Mouse (Mus musculus) G1E (cell line): ENCODE measurements around the gene Fbln1. TPM values are rescaled to one million over a fixed set of nuclear protein-coding genes. Genes with fewer than 3 reads are reported as not detected.

Experiments used
- ATAC-seq: 2 replicates; pipeline ENCODE4 v1.8.0; 2016; ENCODE audit warnings: mild to moderate bottlenecking; ENCODE audit not compliant: insufficient number of reproducible peaks, poor library complexity, low FRiP score, severe bottlenecking; ENCODE audit errors: extremely low read depth
- DNase-seq: peaks from one replicate; pipeline ENCODE4 v3.0.0; 2012; ENCODE audit warnings: low spot score
- H3K27me3 ChIP-seq: 2 replicates; pipeline ENCODE4 v1.6.1; 2012; ENCODE audit warnings: mild to moderate bottlenecking, low read length, inconsistent platforms; ENCODE audit not compliant: insufficient read depth
- H3K36me3 ChIP-seq: replicated peaks from 2 replicates; pipeline ENCODE3; 2012; ENCODE audit warnings: mild to moderate bottlenecking, inconsistent platforms
- H3K4me1 ChIP-seq: 2 replicates; pipeline ENCODE4 v1.6.1; 2012; ENCODE audit warnings: low read depth, low read length, inconsistent platforms, mixed read lengths; ENCODE audit not compliant: insufficient read depth
- H3K4me3 ChIP-seq: 2 replicates; pipeline ENCODE4 v1.5.1; 2012; ENCODE audit warnings: low read depth, mild to moderate bottlenecking, inconsistent platforms, low read length, moderate library complexity, mixed read lengths
- H3K9me3 ChIP-seq: replicated peaks from 2 replicates; pipeline ENCODE4 v1.6.1; 2012; ENCODE audit warnings: inconsistent platforms
- CTCF ChIP-seq: IDR thresholded peaks from 2 replicates; pipeline ENCODE4 v1.5.1; 2012; ENCODE audit warnings: low read depth, low read length, inconsistent platforms, mixed read lengths
- GATA1 ChIP-seq: IDR thresholded peaks from 2 replicates; pipeline ENCODE4 v1.6.1; 2012; ENCODE audit warnings: borderline replicate concordance, low read length, inconsistent platforms, mixed read lengths
- GATA2 ChIP-seq: IDR thresholded peaks from 2 replicates; pipeline ENCODE4 v1.6.1; 2012; ENCODE audit warnings: low read depth, low read length, inconsistent platforms, borderline replicate concordance
- POLR2AphosphoS5 ChIP-seq: IDR thresholded peaks from 2 replicates; pipeline ENCODE4 v1.6.1; 2012; ENCODE audit warnings: low read depth, low read length, inconsistent platforms; ENCODE audit not compliant: insufficient replicate concordance
- TAL1 ChIP-seq: conservative IDR thresholded peaks from 2 replicates; pipeline ENCODE4 v1.6.1; 2012; ENCODE audit warnings: low read depth, low read length, inconsistent platforms, mixed read lengths
- polyA plus RNA-seq: library from polyadenylated mRNA; stranded (reverse); fragments of >175 nt; gene quantifications from 2 replicates; pipeline ENCODE4 v1.2.3, GENCODE M21; 2012
- total RNA-seq, 2 experiments: library from RNA; stranded (forward) in 1 of 2; stranded (reverse) in 1 of 2; fragments of 200-1000 nt in 1 of 2; fragments of >200 nt in 1 of 2; fragmentation: Nextera tagmentation in 1 of 2; gene quantifications; 2 replicates each; pipeline ENCODE4 v1.2.3; 2014 to 2017

Fbln1 gene
- total and polyA plus RNA-seq, 3 experiments: 0.05 TPM; not detected in 2

DNA sequence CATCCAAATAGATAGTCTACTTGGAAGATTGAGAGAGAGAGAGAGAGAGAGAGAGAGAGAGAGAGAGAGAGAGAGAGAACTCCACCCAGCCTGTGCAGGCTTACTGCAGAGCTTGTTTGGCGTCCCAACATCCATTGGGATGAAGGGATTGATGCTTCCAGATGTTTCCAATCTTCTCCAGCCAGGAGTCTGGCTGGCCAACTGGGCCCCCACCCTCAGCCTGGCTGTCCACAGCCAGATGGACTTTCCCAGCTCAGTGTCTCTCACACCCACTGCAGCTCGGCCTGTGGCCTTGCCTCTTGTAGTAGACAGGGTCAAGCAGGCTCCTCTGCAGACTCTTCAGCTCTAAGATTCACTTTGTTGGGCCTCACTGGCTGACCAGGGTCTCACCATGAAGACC lies 33.7 kb upstream of the Fbln1 start:
- H3K4me3 ChIP-seq: no peak overlapping the region
- no peaks in the 10 kb centered on the region for H3K36me3 ChIP-seq
- DNase-seq (no peak), ATAC-seq (no peak)
- no peak for TF ChIP-seq GATA2
- no peak for TF ChIP-seq TAL1
- TF ChIP-seq CTCF: no peak
- TF ChIP-seq GATA1: no peak
- no peak for TF ChIP-seq POLR2AphosphoS5
- no peaks in the 10 kb centered on the region for H3K4me1 ChIP-seq
- H3K9me3 ChIP-seq: peaks cover 69% of the 10 kb centered on the region
- H3K27me3 ChIP-seq: no peaks in the 10 kb centered on the region

DNA sequence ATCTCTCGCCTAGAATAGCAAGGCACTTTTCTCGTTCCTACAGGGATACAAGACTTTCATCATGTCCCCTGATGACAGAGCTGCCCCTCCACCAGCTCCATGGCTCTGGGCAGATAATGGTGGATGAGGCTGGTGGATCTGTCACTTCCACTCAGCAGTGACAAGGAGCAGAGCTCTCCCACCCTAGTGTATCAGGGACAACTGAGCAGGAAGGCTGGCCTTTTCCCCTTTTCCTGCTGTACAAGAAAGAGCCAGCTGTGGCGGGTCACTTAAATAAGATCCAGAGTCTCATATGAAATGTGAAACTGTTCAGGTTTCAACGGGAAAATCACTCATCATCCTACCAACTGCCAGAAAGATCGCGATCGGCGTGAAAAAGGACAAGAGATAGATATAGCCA lies 32.3 kb upstream of the Fbln1 start:
- no peak for DNase-seq
- Histone ChIP-seq H3K4me1 (no peaks in the 10 kb centered on the region), H3K27me3 (no peaks in the 10 kb centered on the region), H3K9me3 (peaks cover 66% of the 10 kb centered on the region), H3K36me3 (no peaks in the 10 kb centered on the region), H3K4me3 (no peak overlapping the region)
- ATAC-seq: no peak
- TF ChIP-seq GATA2: no peak
- TF ChIP-seq POLR2AphosphoS5: no peak
- TF ChIP-seq GATA1: no peak
- TF ChIP-seq TAL1: no peak
- TF ChIP-seq CTCF: no peak

DNA sequence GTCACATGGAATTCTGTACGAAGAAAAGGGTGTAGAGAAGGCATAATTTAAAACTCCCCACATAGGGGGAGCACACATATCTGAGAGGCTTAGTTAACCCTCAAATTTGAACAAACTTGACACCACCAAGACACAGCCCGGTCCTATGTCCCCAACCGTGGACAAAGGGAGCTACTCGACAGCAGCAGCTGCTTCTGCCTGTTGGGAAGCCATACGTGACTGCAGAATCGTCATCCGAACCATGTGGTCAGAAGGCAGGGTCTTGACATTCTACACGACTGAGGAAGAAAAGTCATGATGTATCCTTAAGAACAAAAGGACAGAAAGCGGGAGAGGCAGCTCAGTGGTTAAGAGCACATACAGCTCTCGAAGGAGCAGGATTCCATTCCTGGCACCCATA lies 31.7 kb upstream of the Fbln1 start:
- no peaks in the 10 kb centered on the region for H3K4me1 ChIP-seq
- no peaks in the 10 kb centered on the region for H3K36me3 ChIP-seq
- no peak for DNase-seq
- H3K9me3 ChIP-seq: peaks cover 65% of the 10 kb centered on the region
- no peak overlapping the region for H3K4me3 ChIP-seq
- H3K27me3 ChIP-seq: no peaks in the 10 kb centered on the region
- ATAC-seq: no peak
- TF ChIP-seq GATA2 (no peak), TAL1 (no peak), POLR2AphosphoS5 (no peak), GATA1 (no peak), CTCF (no peak)

DNA sequence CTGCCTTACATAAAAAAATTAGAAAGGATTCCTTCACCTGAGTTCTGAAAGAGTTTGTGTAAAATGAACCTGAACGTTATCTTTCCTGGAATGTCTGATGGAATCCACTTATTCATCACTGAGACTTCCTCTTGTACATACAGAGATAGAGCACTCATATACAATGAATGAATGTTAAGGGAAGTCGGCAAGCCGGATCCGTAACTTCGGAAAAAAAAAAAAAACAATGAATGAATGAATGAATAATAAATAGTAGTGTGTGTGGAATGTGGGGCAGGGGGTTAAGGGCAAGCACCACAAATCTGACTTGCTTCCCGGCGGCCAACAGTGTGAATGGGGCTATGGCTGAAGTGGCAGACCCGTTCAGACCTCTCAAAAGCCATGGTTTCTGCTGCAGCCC lies 28.2 kb upstream of the Fbln1 start:
- no peaks in the 10 kb centered on the region for H3K36me3 ChIP-seq
- peak; percentile 66 for ATAC-seq
- H3K4me1 ChIP-seq: no peaks in the 10 kb centered on the region
- H3K9me3 ChIP-seq: peaks cover 45% of the 10 kb centered on the region
- H3K27me3 ChIP-seq: no peaks in the 10 kb centered on the region
- TF ChIP-seq POLR2AphosphoS5 (no peak), TAL1 (no peak), GATA1 (no peak), CTCF (no peak), GATA2 (no peak)
- no peak overlapping the region for H3K4me3 ChIP-seq
- peak; percentile 99 for DNase-seq

DNA sequence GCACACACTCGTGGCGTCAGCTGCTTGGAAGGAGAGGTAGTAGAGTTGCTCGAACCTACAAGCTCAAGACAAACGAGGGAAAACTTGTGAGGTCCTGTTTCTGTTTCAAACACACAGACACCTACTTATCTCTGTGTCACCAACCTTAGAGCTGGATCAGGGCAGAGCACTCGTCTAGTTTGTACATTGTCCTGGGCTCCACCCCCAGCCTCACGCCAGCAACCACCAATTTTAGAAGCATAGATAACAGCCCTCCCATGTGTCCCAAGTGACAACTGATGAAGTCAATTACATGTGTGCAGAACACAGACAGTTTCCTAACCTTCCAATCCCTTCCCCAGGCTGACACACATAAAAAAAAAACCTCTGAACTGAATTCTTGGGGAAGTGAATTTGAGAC lies 27.6 kb upstream of the Fbln1 start:
- H3K9me3 ChIP-seq: peaks cover 43% of the 10 kb centered on the region
- H3K4me1 ChIP-seq: no peaks in the 10 kb centered on the region
- DNase-seq (no peak), ATAC-seq (no peak)
- TF ChIP-seq POLR2AphosphoS5 (no peak), CTCF (no peak), GATA2 (no peak), TAL1 (no peak), GATA1 (no peak)
- no peak overlapping the region for H3K4me3 ChIP-seq
- no peaks in the 10 kb centered on the region for H3K36me3 ChIP-seq
- no peaks in the 10 kb centered on the region for H3K27me3 ChIP-seq

DNA sequence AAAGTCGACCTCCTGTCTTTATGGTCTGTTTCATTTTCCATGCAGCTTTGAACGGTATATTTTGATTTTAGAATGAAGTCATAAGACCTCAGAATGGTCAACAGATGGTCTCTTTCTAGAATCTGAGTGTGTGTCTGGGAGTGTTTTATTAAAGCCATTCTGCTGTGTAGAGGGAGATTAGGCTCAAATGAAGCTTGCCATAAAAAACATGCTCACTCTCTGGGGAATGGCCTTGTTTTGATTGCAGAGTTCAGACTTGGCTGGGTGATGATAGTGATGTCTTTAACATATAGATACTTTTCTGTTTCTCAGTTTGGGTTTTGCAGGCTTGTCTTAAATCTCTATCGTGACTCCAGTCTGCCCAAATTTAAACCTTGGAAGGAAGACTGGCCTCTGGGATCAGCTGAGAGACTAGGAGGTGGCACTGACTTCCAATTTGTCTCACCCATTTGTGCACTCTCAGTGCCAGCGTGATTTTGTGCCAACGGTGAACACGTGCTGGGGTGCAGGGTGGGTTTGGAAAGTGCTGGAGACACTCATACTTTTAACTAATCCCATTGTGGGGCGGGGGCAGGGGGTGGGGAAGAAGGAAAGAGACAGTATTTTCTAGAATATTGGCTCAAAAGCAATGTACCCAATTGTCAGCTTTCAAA lies 26.1 kb upstream of the Fbln1 start:
- peaks cover 45% of the 10 kb centered on the region for H3K9me3 ChIP-seq
- H3K27me3 ChIP-seq: no peaks in the 10 kb centered on the region

DNA sequence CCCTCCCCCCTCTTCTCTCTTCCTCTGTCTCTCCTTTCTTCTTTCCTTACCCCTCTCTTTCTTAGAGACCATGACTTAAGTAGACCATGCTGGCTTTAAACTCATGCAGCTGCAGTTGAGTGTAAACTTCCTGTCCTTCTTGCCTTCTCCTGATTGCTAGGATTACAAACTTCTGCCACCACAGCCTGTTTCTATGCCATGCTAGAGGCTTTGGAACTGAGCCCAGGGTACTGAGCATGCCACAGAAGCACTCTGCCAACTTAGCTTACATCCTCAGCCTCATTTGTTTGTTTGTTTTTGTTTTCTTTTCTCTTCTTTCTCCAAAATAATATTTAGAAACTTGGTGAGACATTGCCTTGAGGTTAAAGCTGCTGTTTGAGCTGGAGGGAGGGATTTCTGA lies 25.4 kb upstream of the Fbln1 start:
- TF ChIP-seq CTCF (no peak), TAL1 (no peak), GATA1 (no peak), POLR2AphosphoS5 (no peak), GATA2 (no peak)
- Histone ChIP-seq H3K36me3 (no peaks in the 10 kb centered on the region), H3K27me3 (no peaks in the 10 kb centered on the region), H3K4me3 (no peak overlapping the region), H3K9me3 (peaks cover 50% of the 10 kb centered on the region), H3K4me1 (no peaks in the 10 kb centered on the region)
- ATAC-seq (no peak), DNase-seq (no peak)

More for the DNA sequence above, 26.1 kb upstream of the Fbln1 start:
- no peaks in the 10 kb centered on the region for H3K4me1 ChIP-seq
- no peak for DNase-seq
- TF ChIP-seq TAL1: no peak
- no peak for TF ChIP-seq GATA2
- no peak for TF ChIP-seq CTCF
- no peak for TF ChIP-seq POLR2AphosphoS5
- TF ChIP-seq GATA1: no peak
- no peak for ATAC-seq
- no peak overlapping the region for H3K4me3 ChIP-seq
- no peaks in the 10 kb centered on the region for H3K36me3 ChIP-seq
